Mouse (Mus musculus) midbrain, postnatal 0 days (tissue): ENCODE results near the gene Brd3os. TPM values are rescaled to one million over a fixed set of nuclear protein-coding genes. Genes with fewer than 3 reads are reported as not detected.

Source experiments
- ATAC-seq: fragments of 200-750 bp; cut with Nextera tagmentation; 2 replicates; pipeline ENCODE4 v1.8.0; 2017; ENCODE audit warnings: moderate number of reproducible peaks, mild to moderate bottlenecking, moderate TSS enrichment, moderate library complexity; ENCODE audit not compliant: low FRiP score
- DNase-seq: peaks from one replicate; pipeline ENCODE4 v3.0.0-alpha.2; 2015; ENCODE audit warnings: low spot score
- H3K27ac ChIP-seq: fragments of 300-500 bp; sonication (generic); 2 replicates; pipeline ENCODE4 v1.5.1; 2014; ENCODE audit warnings: low read depth, mild to moderate bottlenecking, low read length, mixed read lengths
- H3K27me3 ChIP-seq: fragments of 300-500 bp; sonication (generic); 2 replicates; pipeline ENCODE4 v1.6.1; 2014; ENCODE audit warnings: low read length, control low read depth, mixed read lengths; ENCODE audit not compliant: insufficient read depth
- H3K36me3 ChIP-seq: fragments of 300-500 bp; sonication (generic); 2 replicates; pipeline ENCODE4 v1.6.1; 2014; ENCODE audit warnings: low read length, control low read depth, mixed read lengths; ENCODE audit not compliant: insufficient read depth
- H3K4me1 ChIP-seq: fragments of 300-500 bp; sonication (generic); 2 replicates; pipeline ENCODE4 v1.6.1; 2014; ENCODE audit warnings: mild to moderate bottlenecking, control low read depth, antibody characterized with exemption, low read length, mixed read lengths; ENCODE audit not compliant: insufficient read depth
- H3K4me2 ChIP-seq: fragments of 300-500 bp; sonication (generic); 2 replicates; pipeline ENCODE4 v1.6.1; 2014; ENCODE audit warnings: low read depth, mild to moderate bottlenecking, low read length, mixed read lengths; ENCODE audit not compliant: poor library complexity, severe bottlenecking
- H3K4me3 ChIP-seq: fragments of 300-500 bp; sonication (generic); 2 replicates; pipeline ENCODE4 v1.5.1; 2014; ENCODE audit warnings: low read depth, mild to moderate bottlenecking, low read length, moderate library complexity
- H3K9ac ChIP-seq: fragments of 300-500 bp; sonication (generic); replicated peaks from 2 replicates; pipeline ENCODE4 v1.6.1; 2014; ENCODE audit warnings: mild to moderate bottlenecking, low read length, moderate library complexity, mixed read lengths; ENCODE audit not compliant: poor library complexity, severe bottlenecking
- H3K9me3 ChIP-seq: fragments of 300-500 bp; sonication (generic); 2 replicates; pipeline ENCODE4 v1.6.1; 2016; ENCODE audit warnings: low read length, control low read depth
- CTCF ChIP-seq: IDR thresholded peaks from 2 replicates; pipeline ENCODE4 v1.5.1; 2016; ENCODE audit warnings: antibody characterized with exemption, mild to moderate bottlenecking
- WGBS: fragments of 180-500 bp; shearing (Covaris S2); extraction: QIAGEN DNeasy Blood & Tissue Kit; methylation state at CpG from one replicate; pipeline ENCODE4 v1.1.7; 2014; 5-methylcytosine and 5-hydroxymethylcytosine counted together
- polyA plus RNA-seq: library from polyadenylated mRNA; unstranded; fragments of >200 nt; fragmentation: Nextera tagmentation; extraction: Ambion mirVana; gene quantifications from 2 replicates; pipeline ENCODE4 v1.2.1, GENCODE M21; 2015
- total RNA-seq: library from RNA; depleted of rRNA; stranded (reverse); fragments of >200 nt; gene quantifications from 2 replicates; pipeline ENCODE4 v1.2.3, GENCODE M21; 2014

Brd3os gene
- total and polyA plus RNA-seq, 2 experiments from 2014 or later = 42.5 to 44.2 TPM

DNA sequence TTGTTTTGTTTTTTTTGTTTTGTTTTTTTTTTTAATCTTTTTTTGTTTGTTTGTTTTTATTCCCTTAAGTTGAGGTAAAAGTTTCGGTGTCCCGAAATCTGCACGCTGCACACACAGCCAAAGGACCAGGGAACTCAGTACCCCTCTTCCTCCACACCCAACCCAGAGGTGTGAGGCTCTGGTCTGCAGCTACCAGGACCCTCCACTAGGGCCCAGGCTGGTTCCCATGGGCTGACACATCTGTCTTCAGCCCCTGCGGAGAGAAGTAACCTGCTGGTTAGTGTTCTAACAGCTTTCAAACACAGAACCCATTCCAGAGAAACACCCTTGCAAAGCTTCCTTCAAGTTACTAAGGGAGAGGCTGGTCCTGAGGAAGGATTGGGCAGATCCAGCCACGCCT is 5.7 kb downstream of the Brd3os start:
- Histone ChIP-seq H3K27me3 (no peaks in the 10 kb centered on the region), H3K4me1 (peaks cover 7% of the 10 kb centered on the region; the same call in 1 of the 2 replicates), H3K36me3 (peaks cover 47% of the 10 kb centered on the region), H3K4me2 (no peak overlapping the region), H3K4me3 (no peak overlapping the region), H3K9me3 (no peaks in the 10 kb centered on the region), H3K9ac (no peak overlapping the region), H3K27ac (no peak overlapping the region)
- no peak for DNase-seq
- 87% methylated on average over 5 of the region's 5 CpGs for WGBS
- no peak for ATAC-seq
- peak; percentile 47 for TF ChIP-seq CTCF

DNA sequence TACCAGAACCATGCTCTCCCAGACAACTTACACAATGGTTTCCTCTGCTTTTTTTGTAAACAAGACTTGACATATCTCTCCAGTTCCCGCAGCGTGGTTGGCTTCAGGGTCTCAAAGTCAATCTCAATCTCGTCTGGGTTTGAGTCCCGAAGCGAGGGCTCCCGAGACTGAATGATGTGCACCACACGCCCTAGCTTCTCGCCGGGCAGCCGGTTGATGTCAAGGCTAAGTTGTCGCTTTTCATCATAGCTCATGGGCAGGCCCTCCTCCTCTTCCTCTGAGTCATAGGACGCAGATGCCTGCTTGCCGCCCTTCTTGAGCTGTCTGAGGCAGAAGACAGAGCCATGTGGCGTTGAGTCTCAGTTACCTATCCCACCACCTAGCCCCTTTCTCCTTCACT is 8.1 kb downstream of the Brd3os start:
- Histone ChIP-seq H3K9ac (no peak overlapping the region), H3K27me3 (no peaks in the 10 kb centered on the region), H3K9me3 (no peaks in the 10 kb centered on the region), H3K27ac (no peak overlapping the region), H3K4me3 (no peak overlapping the region), H3K4me1 (no peaks in the 10 kb centered on the region), H3K36me3 (peaks cover 72% of the 10 kb centered on the region), H3K4me2 (no peak overlapping the region)
- WGBS = 93% methylated on average over 14 of the region's 14 CpGs
- TF ChIP-seq CTCF = no peak
- ATAC-seq (no peak), DNase-seq (no peak)

DNA sequence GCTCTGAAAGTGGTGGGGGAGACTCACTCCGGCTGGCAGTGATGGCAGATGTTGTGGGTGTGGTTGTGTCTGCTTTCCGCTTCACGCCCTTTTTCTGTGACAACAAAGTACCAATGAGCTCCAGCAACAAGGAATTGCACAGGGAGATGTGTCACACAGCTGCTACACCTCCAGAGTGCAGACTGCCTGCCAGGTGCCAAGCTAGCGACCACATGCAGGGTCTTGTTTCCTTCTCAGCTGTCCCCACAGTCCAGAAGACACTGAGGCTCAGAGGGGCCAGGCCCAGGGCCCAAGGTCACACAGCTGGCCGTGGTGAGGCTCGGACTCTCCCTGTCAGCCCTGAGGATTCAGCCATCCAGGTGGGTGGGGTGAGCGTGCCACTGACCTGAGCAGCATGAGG is 17.6 kb downstream of the Brd3os start:
- ATAC-seq = no peak

DNA sequence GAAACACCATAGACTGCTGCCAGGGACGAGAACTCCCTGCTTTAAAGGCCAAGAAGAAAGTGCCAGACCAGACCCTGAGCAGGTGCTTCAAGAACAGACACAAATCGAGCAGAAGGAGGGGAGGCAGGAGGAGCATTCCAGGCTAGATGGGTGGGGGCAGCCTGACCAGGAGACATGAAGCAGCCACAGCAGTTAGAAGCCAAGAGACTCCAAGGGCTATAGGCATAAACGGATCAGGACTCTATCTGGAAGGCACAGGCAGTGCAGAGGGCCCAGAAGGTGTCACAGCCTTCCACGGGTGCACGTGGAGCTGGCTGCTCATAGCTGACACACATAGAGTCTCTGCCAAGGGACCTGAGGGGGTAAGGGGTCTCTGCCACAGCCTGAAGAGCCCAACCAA is 18.0 kb downstream of the Brd3os start:
- peaks cover 79% of the 10 kb centered on the region for H3K36me3 ChIP-seq
- no peak for TF ChIP-seq CTCF
- H3K4me2 ChIP-seq = no peak overlapping the region
- no peak overlapping the region for H3K9ac ChIP-seq
- no peaks in the 10 kb centered on the region for H3K4me1 ChIP-seq
- H3K27ac ChIP-seq = no peak overlapping the region
- H3K9me3 ChIP-seq = no peaks in the 10 kb centered on the region
- ATAC-seq = no peak
- no peaks in the 10 kb centered on the region for H3K27me3 ChIP-seq
- H3K4me3 ChIP-seq = no peak overlapping the region
- 89% methylated on average over 5 of the region's 5 CpGs for WGBS
- DNase-seq = no peak

More for the DNA sequence above, 17.6 kb downstream of the Brd3os start:
- no peak overlapping the region for H3K9ac ChIP-seq
- no peak overlapping the region for H3K27ac ChIP-seq
- DNase-seq = no peak
- no peak overlapping the region for H3K4me3 ChIP-seq
- no peak for TF ChIP-seq CTCF
- no peak overlapping the region for H3K4me2 ChIP-seq
- WGBS = 91% methylated on average over 7 of the region's 7 CpGs
- no peaks in the 10 kb centered on the region for H3K9me3 ChIP-seq
- H3K27me3 ChIP-seq = no peaks in the 10 kb centered on the region
- H3K4me1 ChIP-seq = no peaks in the 10 kb centered on the region
- H3K36me3 ChIP-seq = peaks cover 83% of the 10 kb centered on the region

DNA sequence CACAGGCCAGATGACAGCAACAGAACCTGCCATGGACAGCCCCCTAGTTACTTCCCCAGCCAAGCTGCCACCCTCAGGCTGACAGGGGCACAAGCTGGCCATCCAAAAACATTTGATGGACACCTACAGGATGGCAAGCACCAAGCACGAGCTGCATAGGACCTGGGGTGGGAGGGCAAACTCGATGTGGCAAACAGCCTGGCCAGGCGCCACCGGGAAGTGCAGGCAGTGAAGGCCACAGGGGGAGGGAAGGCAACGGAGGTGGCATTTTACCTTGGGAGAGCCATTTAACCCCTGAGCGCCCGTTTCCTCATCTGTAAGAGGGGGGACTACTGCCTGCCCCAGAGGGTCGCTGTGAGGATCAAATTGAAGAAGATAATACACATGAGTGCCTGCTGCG is 18.5 kb downstream of the Brd3os start:
- Histone ChIP-seq H3K4me3 (no peak overlapping the region), H3K27me3 (no peaks in the 10 kb centered on the region), H3K27ac (no peak overlapping the region), H3K9me3 (no peaks in the 10 kb centered on the region), H3K4me2 (no peak overlapping the region), H3K36me3 (peaks cover 78% of the 10 kb centered on the region), H3K9ac (no peak overlapping the region), H3K4me1 (no peaks in the 10 kb centered on the region)
- TF ChIP-seq CTCF = no peak
- WGBS = 77% methylated on average over 9 of the region's 9 CpGs
- no peak for DNase-seq
- no peak for ATAC-seq

DNA sequence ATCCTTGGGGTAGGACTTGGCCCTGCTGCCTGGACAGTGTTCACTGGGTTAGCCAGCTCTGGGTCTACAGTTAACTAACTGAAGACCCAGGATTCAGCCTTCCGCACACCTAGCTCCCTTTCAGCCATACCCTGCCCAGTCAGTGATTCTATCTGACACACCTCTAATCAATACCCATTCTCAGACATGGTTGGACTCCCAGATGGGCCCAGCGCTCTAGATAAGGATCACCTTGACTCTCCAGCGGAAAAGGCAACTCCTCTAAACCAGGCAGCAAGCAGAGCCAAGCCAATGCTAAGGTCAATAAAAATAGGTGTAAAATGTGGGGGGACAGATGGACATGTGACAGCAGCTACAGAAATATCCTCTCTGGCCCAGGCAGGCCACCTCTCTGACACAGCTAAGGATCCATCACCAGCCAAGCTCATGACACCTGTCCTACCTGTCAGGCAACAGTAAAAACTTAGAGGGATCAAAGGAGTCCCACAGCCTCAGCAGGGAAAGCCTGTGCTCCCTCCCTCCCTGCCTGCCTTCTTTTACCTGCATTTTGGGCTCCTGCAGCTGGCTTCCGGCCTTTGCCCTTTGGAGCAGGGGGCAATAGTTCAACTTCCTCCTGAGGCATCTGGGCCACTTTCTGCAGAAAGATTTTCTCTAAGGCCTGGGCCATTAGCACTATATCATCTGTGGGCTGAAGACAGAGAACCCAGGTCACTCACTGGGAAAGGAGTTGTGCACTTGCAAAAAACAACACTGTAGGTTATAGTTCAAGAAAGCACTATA is 19.9 kb downstream of the Brd3os start:
- 96% methylated on average over 4 of the region's 4 CpGs for WGBS
- ATAC-seq (no peak), DNase-seq (no peak)
- no peak overlapping the region for H3K27ac ChIP-seq
- H3K4me3 ChIP-seq = no peak overlapping the region
- no peak overlapping the region for H3K4me2 ChIP-seq
- no peaks in the 10 kb centered on the region for H3K9me3 ChIP-seq
- no peaks in the 10 kb centered on the region for H3K27me3 ChIP-seq
- no peak overlapping the region for H3K9ac ChIP-seq
- peaks cover 68% of the 10 kb centered on the region for H3K36me3 ChIP-seq
- TF ChIP-seq CTCF = no peak
- no peaks in the 10 kb centered on the region for H3K4me1 ChIP-seq
